Mouse (Mus musculus) kidney, embryonic 16.5 days (tissue): ENCODE results near the gene Sptbn1. TPM values are rescaled to one million over a fixed set of nuclear protein-coding genes. Genes with fewer than 3 reads are reported as not detected.

Source experiments
- ATAC-seq: fragments of 200-750 bp; cut with Nextera tagmentation; 2 replicates; pipeline ENCODE4 v1.8.0; 2017; ENCODE audit warnings: moderate TSS enrichment; ENCODE audit not compliant: low FRiP score, low TSS enrichment
- H3K27ac ChIP-seq: fragments of 300-500 bp; sonication (generic); 2 replicates; pipeline ENCODE4 v1.5.1; 2014; ENCODE audit warnings: low read length
- H3K27me3 ChIP-seq: fragments of 300-500 bp; sonication (generic); 2 replicates; pipeline ENCODE4 v1.6.1; 2014; ENCODE audit warnings: low read length, control low read depth, mixed read lengths; ENCODE audit not compliant: insufficient read depth
- H3K36me3 ChIP-seq: fragments of 300-500 bp; sonication (generic); 2 replicates; pipeline ENCODE4 v1.6.1; 2014; ENCODE audit warnings: low read length, control low read depth, mixed read lengths; ENCODE audit not compliant: insufficient read depth
- H3K4me1 ChIP-seq: fragments of 300-500 bp; sonication (generic); 2 replicates; pipeline ENCODE4 v1.6.1; 2014; ENCODE audit warnings: low read length, control low read depth, mixed read lengths; ENCODE audit not compliant: insufficient read depth
- H3K4me2 ChIP-seq: fragments of 300-500 bp; sonication (generic); replicated peaks from 2 replicates; pipeline ENCODE4 v1.6.1; 2014; ENCODE audit warnings: low read depth, low read length
- H3K4me3 ChIP-seq: fragments of 300-500 bp; sonication (generic); 2 replicates; pipeline ENCODE4 v1.5.1; 2014; ENCODE audit warnings: mild to moderate bottlenecking, low read length
- H3K9ac ChIP-seq: fragments of 300-500 bp; sonication (generic); replicated peaks from 2 replicates; pipeline ENCODE4 v1.6.1; 2014; ENCODE audit warnings: low read length
- H3K9me3 ChIP-seq: fragments of 300-500 bp; sonication (generic); 2 replicates; pipeline ENCODE4 v1.6.1; 2016; ENCODE audit warnings: low read length, control low read depth
- WGBS: fragments of 180-500 bp; shearing (Covaris S2); extraction: QIAGEN DNeasy Blood & Tissue Kit; methylation state at CpG from one replicate; pipeline ENCODE4 v1.1.7; 2014; 5-methylcytosine and 5-hydroxymethylcytosine counted together
- polyA plus RNA-seq: library from polyadenylated mRNA; unstranded; fragments of >200 nt; fragmentation: Nextera tagmentation; extraction: Ambion mirVana; gene quantifications from 2 replicates; pipeline ENCODE4 v1.2.1, GENCODE M21; 2015

The Sptbn1 gene
- polyA plus RNA-seq, 1 experiment from 2014 or later = 119 TPM

- H3K4me1 ChIP-seq = no peaks in the 10 kb centered on the region
- H3K9ac ChIP-seq = no peak overlapping the region
- H3K27me3 ChIP-seq = no peaks in the 10 kb centered on the region
- H3K9me3 ChIP-seq = no peaks in the 10 kb centered on the region
- H3K36me3 ChIP-seq = peaks cover 76% of the 10 kb centered on the region
- H3K4me3 ChIP-seq = no peak overlapping the region
- 85% methylated on average over 7 of the region's 7 CpGs for WGBS
- H3K27ac ChIP-seq = no peak overlapping the region
- H3K4me2 ChIP-seq = no peak overlapping the region
- no peak for ATAC-seq
Observed at GRCm38 (mm10) chr11:30129339-30129738, 138.6 kb downstream of the Sptbn1 start.

GRCm38 (mm10) chr11:30126840-30127239 lies 141.1 kb downstream of the Sptbn1 start:
- peaks cover 77% of the 10 kb centered on the region for H3K36me3 ChIP-seq

DNA sequence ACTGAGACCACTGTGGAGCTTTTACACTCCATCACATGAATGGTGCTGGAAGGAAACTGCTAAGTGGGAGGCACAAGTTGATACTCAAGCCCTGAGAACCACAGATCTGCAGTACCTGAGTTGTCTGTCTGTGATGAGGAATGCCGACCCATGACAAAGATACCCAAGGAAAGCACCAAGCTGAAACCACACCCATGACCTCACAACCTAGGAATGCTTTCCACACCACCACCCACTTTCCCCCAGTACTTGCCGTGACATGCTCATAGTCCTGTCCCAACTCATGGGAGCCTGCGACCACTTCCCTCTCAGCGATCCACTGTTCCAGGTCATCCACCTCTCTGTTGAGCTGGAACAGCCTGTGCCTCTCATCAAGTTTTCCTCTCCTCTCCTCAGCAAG lies 149.9 kb downstream of the Sptbn1 start:
- no peak overlapping the region for H3K27ac ChIP-seq
- no peaks in the 10 kb centered on the region for H3K9me3 ChIP-seq
- no peak overlapping the region for H3K9ac ChIP-seq
- WGBS = 91% methylated on average over 4 of the region's 4 CpGs
- no peak for ATAC-seq
- no peaks in the 10 kb centered on the region for H3K27me3 ChIP-seq
- H3K4me3 ChIP-seq = no peak overlapping the region
- H3K4me2 ChIP-seq = no peak overlapping the region
- no peaks in the 10 kb centered on the region for H3K4me1 ChIP-seq
- peaks cover 93% of the 10 kb centered on the region for H3K36me3 ChIP-seq

More at GRCm38 (mm10) chr11:30126840-30127239, 141.1 kb downstream of the Sptbn1 start:
- H3K9me3 ChIP-seq = no peaks in the 10 kb centered on the region
- no peak overlapping the region for H3K27ac ChIP-seq
- H3K4me3 ChIP-seq = no peak overlapping the region
- WGBS = 92% methylated on average over 1 of the region's 1 CpGs
- no peak overlapping the region for H3K9ac ChIP-seq
- no peaks in the 10 kb centered on the region for H3K27me3 ChIP-seq
- H3K4me2 ChIP-seq = no peak overlapping the region
- ATAC-seq = no peak
- H3K4me1 ChIP-seq = no peaks in the 10 kb centered on the region

DNA sequence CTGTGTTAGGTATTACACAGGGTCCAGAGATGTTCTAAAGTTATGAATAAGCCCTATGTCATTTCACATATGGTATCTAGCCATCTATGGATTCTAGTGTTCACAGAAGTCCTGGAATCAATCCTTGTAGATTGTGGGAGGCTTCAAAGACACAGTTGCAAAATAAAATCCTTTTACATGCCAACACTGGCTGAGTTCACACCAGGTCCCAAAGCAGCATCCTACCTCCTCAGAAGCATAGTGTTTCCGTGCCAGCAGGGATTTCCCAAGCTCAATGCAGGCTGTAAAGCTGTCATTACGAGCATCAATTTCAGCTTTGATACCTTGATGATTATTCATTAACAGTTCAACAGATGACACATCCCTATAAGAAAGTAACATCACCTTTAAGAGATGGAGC lies 154.3 kb downstream of the Sptbn1 start:
- Histone ChIP-seq H3K9me3 (no peaks in the 10 kb centered on the region), H3K36me3 (peaks cover 85% of the 10 kb centered on the region), H3K27me3 (no peaks in the 10 kb centered on the region), H3K4me1 (no peaks in the 10 kb centered on the region), H3K9ac (no peak overlapping the region), H3K4me2 (no peak overlapping the region), H3K4me3 (no peak overlapping the region), H3K27ac (no peak overlapping the region)
- WGBS = 47% methylated on average over 2 of the region's 2 CpGs
- no peak for ATAC-seq

- H3K36me3 ChIP-seq = peaks cover 77% of the 10 kb centered on the region
- 79% methylated on average over 7 of the region's 7 CpGs for WGBS
- no peaks in the 10 kb centered on the region for H3K4me1 ChIP-seq
- no peaks in the 10 kb centered on the region for H3K27me3 ChIP-seq
- H3K4me2 ChIP-seq = no peak overlapping the region
- H3K4me3 ChIP-seq = no peak overlapping the region
- H3K9ac ChIP-seq = no peak overlapping the region
- ATAC-seq = no peak
- no peak overlapping the region for H3K27ac ChIP-seq
- H3K9me3 ChIP-seq = no peaks in the 10 kb centered on the region
Observed at GRCm38 (mm10) chr11:30110634-30111033, 157.3 kb downstream of the Sptbn1 start.

- no peak overlapping the region for H3K27ac ChIP-seq
- H3K9me3 ChIP-seq = no peaks in the 10 kb centered on the region
- no peak overlapping the region for H3K4me2 ChIP-seq
- no peak overlapping the region for H3K9ac ChIP-seq
- H3K36me3 ChIP-seq = peaks cover 79% of the 10 kb centered on the region
- H3K4me1 ChIP-seq = no peaks in the 10 kb centered on the region
- no peaks in the 10 kb centered on the region for H3K27me3 ChIP-seq
- H3K4me3 ChIP-seq = no peak overlapping the region
- ATAC-seq = no peak
- WGBS = 92% methylated on average over 10 of the region's 10 CpGs
Observed at GRCm38 (mm10) chr11:30104177-30104576, 163.8 kb downstream of the Sptbn1 start.

- 92% methylated on average over 2 of the region's 2 CpGs for WGBS
- Histone ChIP-seq H3K27me3 (no peaks in the 10 kb centered on the region), H3K27ac (no peak overlapping the region), H3K4me3 (no peak overlapping the region), H3K36me3 (peaks cover 78% of the 10 kb centered on the region), H3K9ac (no peak overlapping the region), H3K4me1 (no peaks in the 10 kb centered on the region), H3K9me3 (no peaks in the 10 kb centered on the region), H3K4me2 (no peak overlapping the region)
- no peak for ATAC-seq
Observed at GRCm38 (mm10) chr11:30102594-30102993, 165.4 kb downstream of the Sptbn1 start.

DNA sequence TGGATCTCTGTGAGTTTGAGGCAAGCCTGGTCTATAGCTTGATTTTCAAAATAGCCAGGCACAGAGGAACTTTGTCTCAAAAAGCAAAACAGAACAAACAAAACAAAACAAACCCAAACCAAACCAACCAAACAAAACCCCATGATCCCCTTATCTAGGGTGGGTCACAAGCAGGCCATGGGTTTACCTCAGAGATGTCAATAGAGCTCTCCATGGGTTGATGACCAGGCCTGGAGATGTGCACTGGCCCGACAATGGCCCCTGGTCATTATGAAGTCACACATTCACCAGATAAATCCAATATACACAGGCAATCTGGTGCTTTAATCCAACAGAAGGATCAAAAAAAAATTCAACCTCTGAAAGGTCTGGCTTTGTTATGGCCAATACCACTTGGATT lies 166.2 kb downstream of the Sptbn1 start:
- H3K36me3 ChIP-seq = peaks cover 84% of the 10 kb centered on the region
- ATAC-seq = no peak
- 82% methylated on average over 1 of the region's 1 CpGs for WGBS

DNA sequence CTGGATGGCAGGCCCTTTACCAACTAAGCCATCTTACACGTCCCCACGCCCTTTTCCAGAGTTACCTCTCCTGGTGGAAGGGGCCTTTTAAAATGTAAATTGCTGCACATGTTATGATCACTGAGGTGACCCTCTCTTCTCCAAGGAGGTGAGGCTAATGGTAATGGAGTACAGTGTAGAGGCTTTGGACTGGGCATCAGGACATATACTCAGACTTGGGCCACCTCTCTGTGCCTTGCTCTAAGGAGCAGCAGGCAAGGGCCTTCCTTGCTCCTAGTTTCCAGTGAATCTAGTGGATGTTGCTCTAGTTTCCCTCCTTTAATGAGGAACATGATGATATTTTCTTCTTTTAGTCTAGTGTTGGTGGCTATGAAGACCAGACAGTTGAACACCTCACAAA lies 166.8 kb downstream of the Sptbn1 start:
- no peak overlapping the region for H3K27ac ChIP-seq
- WGBS = 94% methylated on average over 2 of the region's 2 CpGs
- ATAC-seq = no peak

More for the DNA sequence above, 166.2 kb downstream of the Sptbn1 start:
- no peak overlapping the region for H3K4me2 ChIP-seq
- no peak overlapping the region for H3K9ac ChIP-seq
- no peak overlapping the region for H3K4me3 ChIP-seq
- H3K27me3 ChIP-seq = no peaks in the 10 kb centered on the region
- H3K9me3 ChIP-seq = peaks cover 5% of the 10 kb centered on the region
- H3K27ac ChIP-seq = no peak overlapping the region
- H3K4me1 ChIP-seq = no peaks in the 10 kb centered on the region

DNA sequence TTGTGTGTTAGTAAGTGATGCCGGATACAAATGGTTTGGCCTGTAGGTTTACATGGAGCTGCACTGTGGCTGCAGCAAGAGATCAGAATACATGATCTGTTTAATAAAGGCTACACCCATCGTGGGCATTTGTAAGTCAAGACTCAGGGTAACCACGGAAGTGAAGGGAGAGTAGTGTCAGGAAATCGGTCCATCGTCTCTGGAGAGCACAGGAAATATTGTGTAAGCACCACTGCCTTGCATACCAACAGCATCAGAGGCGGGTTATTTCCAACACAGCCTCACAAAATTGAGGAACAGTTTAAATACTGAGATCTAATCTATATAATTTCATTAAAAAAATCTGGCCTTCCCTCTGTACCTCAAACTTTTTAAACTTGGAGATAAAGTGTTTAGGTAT lies 168.1 kb downstream of the Sptbn1 start:
- no peaks in the 10 kb centered on the region for H3K27me3 ChIP-seq
- WGBS = 90% methylated on average over 6 of the region's 6 CpGs
- peaks cover 5% of the 10 kb centered on the region for H3K9me3 ChIP-seq
- no peak for ATAC-seq
- no peak overlapping the region for H3K27ac ChIP-seq
- no peaks in the 10 kb centered on the region for H3K4me1 ChIP-seq
- H3K4me2 ChIP-seq = no peak overlapping the region
- H3K36me3 ChIP-seq = peaks cover 67% of the 10 kb centered on the region
- no peak overlapping the region for H3K4me3 ChIP-seq
- no peak overlapping the region for H3K9ac ChIP-seq

More for the DNA sequence above, 166.8 kb downstream of the Sptbn1 start:
- Histone ChIP-seq H3K36me3 (peaks cover 78% of the 10 kb centered on the region), H3K4me2 (no peak overlapping the region), H3K9me3 (peaks cover 5% of the 10 kb centered on the region), H3K27me3 (no peaks in the 10 kb centered on the region), H3K4me1 (no peaks in the 10 kb centered on the region), H3K9ac (no peak overlapping the region), H3K4me3 (no peak overlapping the region)
